Mouse (Mus musculus) liver, embryonic 14.5 days (tissue): ENCODE results near the gene Gtf2f2.

ENCODE experiments used
- CTCF ChIP-seq: IDR thresholded peaks from 2 replicates; pipeline ENCODE4 v1.5.1; 2016; ENCODE audit warnings: antibody characterized with exemption, low read depth, control low read depth
- EP300 ChIP-seq: IDR thresholded peaks from 2 replicates; pipeline ENCODE4 v1.6.1; 2016; ENCODE audit warnings: antibody characterized with exemption, low read depth

GRCm38 (mm10) chr14:75947674-75948073 is 63.0 kb downstream of the Gtf2f2 start:
- TF ChIP-seq CTCF = no peak
- TF ChIP-seq EP300 = no peak
